Mouse (Mus musculus) ES-E14 (cell line): ENCODE results near the gene 4933424G06Rik. TPM values are rescaled to one million over a fixed set of nuclear protein-coding genes. Genes with fewer than 3 reads are reported as not detected.

Experiments used
- DNase-seq: peaks from one replicate; pipeline ENCODE4 v3.0.0-alpha.2; 2013; ENCODE audit warnings: low read depth, low spot score
- H3K27ac ChIP-seq: 2 replicates; pipeline ENCODE4 v1.5.1; 2012; ENCODE audit warnings: low read depth, mild to moderate bottlenecking, low read length, moderate library complexity, mixed read lengths; ENCODE audit not compliant: poor library complexity, insufficient read depth, severe bottlenecking
- H3K36me3 ChIP-seq: 2 replicates; pipeline ENCODE4 v1.6.1; 2012; ENCODE audit warnings: mild to moderate bottlenecking, low read length, moderate library complexity, mixed read lengths; ENCODE audit not compliant: control insufficient read depth, poor library complexity, insufficient read depth, severe bottlenecking
- H3K4me1 ChIP-seq, 2 experiments: fragments of 150-350 bp in 1 of 2; sonication (generic) in 1 of 2; 2 replicates each; pipeline ENCODE4 v1.6.1; 2012; ENCODE audit warnings: low read length in 2 of 2, mild to moderate bottlenecking in 1 of 2, mixed read lengths in 1 of 2; ENCODE audit not compliant: control insufficient read depth in 2 of 2, insufficient read depth in 2 of 2, poor library complexity in 1 of 2
- H3K4me3 ChIP-seq, 2 experiments: fragments of 150-350 bp in 1 of 2; sonication (generic) in 1 of 2; 2 replicates each; pipeline ENCODE4 v1.5.1; 2012; ENCODE audit warnings: low read length in 2 of 2, low read depth in 1 of 2, mild to moderate bottlenecking in 1 of 2, mixed read lengths in 1 of 2; ENCODE audit not compliant: insufficient read depth in 1 of 2, poor library complexity in 1 of 2, severe bottlenecking in 1 of 2
- H3K9ac ChIP-seq: 2 replicates; pipeline ENCODE4 v1.6.1; 2012; ENCODE audit warnings: low read depth, mild to moderate bottlenecking, low read length, mixed read lengths; ENCODE audit not compliant: poor library complexity, insufficient read depth, severe bottlenecking
- H3K9me3 ChIP-seq: fragments of 150-350 bp; sonication (generic); 2 replicates; pipeline ENCODE4 v1.6.1; 2012; ENCODE audit warnings: low read depth, mild to moderate bottlenecking, low read length; ENCODE audit not compliant: control insufficient read depth, insufficient read depth
- CHD2 ChIP-seq: IDR thresholded peaks from 2 replicates; pipeline ENCODE4 v1.6.1; 2014; ENCODE audit warnings: mild to moderate bottlenecking, low read depth, low read length, inconsistent platforms
- HCFC1 ChIP-seq: IDR thresholded peaks from 2 replicates; pipeline ENCODE4 v1.6.1; 2012; ENCODE audit warnings: low read length, inconsistent platforms, borderline replicate concordance; ENCODE audit not compliant: insufficient read depth
- MAFK ChIP-seq: IDR thresholded peaks from 2 replicates; pipeline ENCODE4 v1.6.1; 2014; ENCODE audit warnings: mild to moderate bottlenecking, low read depth, low read length, inconsistent platforms; ENCODE audit not compliant: insufficient read depth
- ZC3H11A ChIP-seq: IDR thresholded peaks from 2 replicates; pipeline ENCODE4 v1.6.1; 2012; ENCODE audit warnings: low read depth, mild to moderate bottlenecking, inconsistent platforms, low read length, borderline replicate concordance
- ZNF384 ChIP-seq: IDR thresholded peaks from 2 replicates; pipeline ENCODE4 v1.6.1; 2012; ENCODE audit warnings: low read depth, low read length, inconsistent platforms
- in situ Hi-C, 2 experiments: fragments of 600-800 bp; cut with MboI; formaldehyde crosslinking; loops; one replicate each; pipeline ENCODE4 v1.15.1; 2025; ENCODE audit warnings: low sequenced_read_pairs in 2 of 2, inconsistent platforms in 1 of 2; ENCODE audit not compliant: unreplicated experiment in 2 of 2
- total RNA-seq: library from RNA; depleted of rRNA; stranded (reverse); fragments of 300-350 nt; gene quantifications from 2 replicates; pipeline ENCODE4 v1.2.3, GENCODE M21; 2012

Gene 4933424G06Rik
- total RNA-seq, 1 experiment: not detected

GRCm38 (mm10) chr1:36670256-36670655, 39.7 kb upstream of the 4933424G06Rik start:
- no peak overlapping the region for H3K27ac ChIP-seq
- peaks cover 2 to 9% of the 10 kb centered on the region in 2 experiments; a peak in 1 of 4 replicates for H3K4me1 ChIP-seq
- no peak overlapping the region for H3K9ac ChIP-seq
- H3K9me3 ChIP-seq: no peaks in the 10 kb centered on the region
- in situ Hi-C loops: no loop called here
- TF ChIP-seq ZNF384 (no peak), CHD2 (no peak), ZC3H11A (no peak), MAFK (no peak), HCFC1 (no peak)
- H3K36me3 ChIP-seq: 0 out of 2 replicates have a peak, but pooled peaks cover 2% of the 10 kb centered on the region
- no peak overlapping the region for H3K4me3 ChIP-seq
- DNase-seq: no peak

- H3K36me3 ChIP-seq: 0 out of 2 replicates have a peak, but pooled peaks cover 2% of the 10 kb centered on the region
- no peak overlapping the region for H3K27ac ChIP-seq
- no peak overlapping the region for H3K9ac ChIP-seq
- in situ Hi-C loops: no loop called here
- no peak for DNase-seq
- TF ChIP-seq CHD2 (no peak), HCFC1 (no peak), ZNF384 (no peak)
- peaks cover 0 to 4% of the 10 kb centered on the region in 2 experiments; a peak in 1 of 4 replicates for H3K4me1 ChIP-seq
- H3K9me3 ChIP-seq: no peaks in the 10 kb centered on the region
- no peak overlapping the region for H3K4me3 ChIP-seq
Observed at GRCm38 (mm10) chr1:36671260-36671659, 38.7 kb upstream of the 4933424G06Rik start.

GRCm38 (mm10) chr1:36672648-36673350, 37.1 kb upstream of the 4933424G06Rik start:
- Histone ChIP-seq H3K36me3 (0 out of 2 replicates have a peak, but pooled peaks cover 2% of the 10 kb centered on the region), H3K27ac (no peak overlapping the region), H3K9ac (no peak overlapping the region), H3K4me1 (peaks cover 0 to 4% of the 10 kb centered on the region in 2 experiments; a peak in 1 of 4 replicates), H3K9me3 (no peaks in the 10 kb centered on the region), H3K4me3 (peak overlapping the region; percentile 24 to 26; a peak in 2 of 4 replicates)
- in situ Hi-C loops: no loop called here
- DNase-seq: no peak
- TF ChIP-seq ZC3H11A: no peak
- TF ChIP-seq MAFK: no peak
- TF ChIP-seq HCFC1: no peak
- TF ChIP-seq CHD2: no peak
- TF ChIP-seq ZNF384: no peak

GRCm38 (mm10) chr1:36674936-36675335, 35.0 kb upstream of the 4933424G06Rik start:
- Histone ChIP-seq H3K4me3 (no peak overlapping the region), H3K9ac (no peak overlapping the region), H3K27ac (no peak overlapping the region), H3K4me1 (peaks cover 0 to 4% of the 10 kb centered on the region in 2 experiments; a peak in 1 of 4 replicates), H3K36me3 (0 out of 2 replicates have a peak, but pooled peaks cover 2% of the 10 kb centered on the region), H3K9me3 (no peaks in the 10 kb centered on the region)
- DNase-seq: no peak
- in situ Hi-C loops: no loop called here
- TF ChIP-seq ZNF384 (no peak), HCFC1 (no peak), MAFK (no peak), ZC3H11A (no peak), CHD2 (no peak)
